Mouse (Mus musculus) MEL-GATA-1-ER (cell line): ENCODE results near the gene Cd276.

ENCODE experiments used
- DNase-seq: peaks from one replicate; pipeline ENCODE4 v3.0.0-alpha.2; 2012; ENCODE audit warnings: low read depth; ENCODE audit errors: extremely low read depth

Gene Cd276

GRCm38 (mm10) chr9:58552083-58552482 is 3.2 kb downstream of the Cd276 start:
- DNase-seq: no peak

- no peak for DNase-seq
Observed at GRCm38 (mm10) chr9:58550928-58551327, 4.3 kb downstream of the Cd276 start.

- no peak for DNase-seq
Observed at GRCm38 (mm10) chr9:58549694-58550093, 5.5 kb downstream of the Cd276 start.

DNA sequence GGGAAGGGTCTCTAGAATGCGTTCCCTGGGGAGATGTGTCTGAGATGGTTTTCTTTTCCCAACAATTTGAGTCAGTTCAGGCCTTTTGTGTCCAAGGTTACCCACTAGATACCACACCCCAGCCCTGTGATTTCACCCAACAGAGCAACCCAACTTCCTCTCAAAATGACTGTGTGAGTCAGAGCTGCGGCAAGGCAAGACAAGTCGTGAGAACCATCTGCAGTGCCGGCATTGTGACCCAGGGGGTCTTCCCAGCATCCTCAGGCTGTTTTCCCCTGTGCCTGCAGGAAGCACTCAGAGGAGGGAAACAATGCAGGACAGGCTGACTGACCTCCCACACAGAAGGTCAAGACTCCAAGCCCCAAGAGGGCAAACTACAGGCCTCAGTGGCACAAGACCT is 6.3 kb downstream of the Cd276 start:
- no peak for DNase-seq

DNA sequence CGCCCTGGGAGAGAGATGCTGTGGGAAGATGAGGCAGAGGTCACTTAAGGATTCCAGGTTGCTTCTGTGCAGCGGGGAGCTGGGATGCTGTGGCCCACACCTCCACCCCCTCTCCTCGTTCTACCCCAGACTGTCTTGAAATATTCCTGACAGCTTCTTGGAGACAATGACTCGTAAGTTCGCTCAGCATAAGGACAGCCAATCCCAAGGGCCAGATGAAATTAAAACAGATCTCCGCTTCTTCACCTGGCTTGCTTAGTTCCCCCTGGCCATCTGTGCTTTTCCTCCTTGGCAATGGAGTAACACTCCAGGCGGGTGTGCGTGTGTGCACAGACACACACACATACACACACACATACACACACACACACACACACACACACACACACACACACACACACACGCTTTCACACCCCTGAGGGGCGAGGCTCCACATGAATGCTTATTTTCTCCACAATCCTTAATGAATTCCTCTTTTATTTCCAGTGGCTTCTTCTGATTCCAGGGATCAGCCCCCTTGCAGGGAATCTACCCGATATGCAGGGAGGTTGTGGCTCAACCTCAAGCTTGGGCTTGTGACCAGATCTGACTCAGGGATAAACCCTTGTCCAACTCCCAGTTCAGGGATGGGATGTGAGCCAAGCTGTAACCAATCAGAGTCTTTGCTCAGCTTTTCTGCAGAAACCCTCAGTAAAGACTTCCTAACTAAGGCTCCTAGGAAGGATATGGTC is 8.4 kb downstream of the Cd276 start:
- no peak for DNase-seq

DNA sequence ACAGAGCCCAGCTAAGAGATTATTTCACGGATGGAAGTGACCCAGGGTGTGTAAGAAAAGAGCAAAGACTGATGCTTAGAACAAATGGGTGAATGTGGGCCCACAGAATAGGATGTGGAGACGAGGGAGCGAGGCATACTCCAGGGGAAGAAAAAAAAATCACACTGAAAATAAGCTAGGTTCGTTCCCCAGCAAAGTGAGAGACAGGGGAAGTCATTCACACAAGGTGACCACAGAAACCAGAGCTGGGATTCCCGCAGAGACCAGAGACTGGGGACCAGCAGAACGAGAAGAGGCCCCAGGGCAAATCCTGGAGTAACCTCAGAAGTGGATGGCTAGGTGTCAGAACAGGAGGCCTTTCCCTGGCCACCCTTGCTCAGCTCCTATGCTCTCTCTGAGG is 9.8 kb downstream of the Cd276 start:
- no peak for DNase-seq

DNA sequence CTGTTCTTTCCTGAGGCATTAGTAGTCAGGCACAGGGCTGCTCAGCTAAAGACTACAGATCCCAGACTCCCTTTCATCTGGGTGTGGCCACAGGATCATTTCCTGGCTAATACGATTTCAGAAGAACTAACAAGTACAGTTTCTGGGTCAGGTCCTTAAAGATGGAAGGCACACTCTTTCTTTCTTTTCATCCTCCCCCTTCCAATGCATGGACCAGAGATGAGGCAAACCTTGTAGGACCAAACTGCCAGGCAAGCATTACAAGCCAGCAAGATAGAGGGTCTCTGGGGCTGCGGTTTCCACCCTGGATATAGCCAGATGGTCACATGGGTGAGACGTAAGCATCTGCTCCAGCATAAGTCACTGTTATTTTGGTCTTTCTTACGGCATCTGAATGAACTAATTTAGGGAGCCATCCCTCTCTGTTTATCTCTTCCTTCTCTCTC is 10.3 kb downstream of the Cd276 start:
- no peak for DNase-seq

DNA sequence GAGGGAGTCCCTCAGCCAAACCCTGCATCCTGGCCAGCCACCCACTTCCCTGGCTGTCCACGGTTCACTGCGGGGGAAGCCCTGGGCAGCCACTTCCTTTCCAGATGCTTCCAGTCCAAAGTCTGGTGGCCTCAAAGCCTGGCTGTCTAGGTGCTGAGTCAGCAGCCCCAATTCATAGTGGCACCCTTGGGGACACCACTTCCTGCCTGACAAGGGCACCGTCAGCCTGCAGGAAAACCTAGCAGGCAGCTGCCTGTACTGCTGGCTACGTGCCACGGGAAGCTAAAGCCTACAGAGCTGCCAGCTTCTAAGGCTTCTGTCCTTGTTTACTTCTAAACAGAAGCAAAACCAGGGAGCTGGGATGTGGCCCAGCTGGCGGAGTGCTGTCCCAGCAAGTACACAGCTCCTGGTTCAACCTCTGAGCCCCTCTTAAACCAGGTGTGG is 13.3 kb downstream of the Cd276 start:
- DNase-seq: no peak

- DNase-seq: peak; percentile 60
Observed at GRCm38 (mm10) chr9:58539886-58540285, 15.4 kb downstream of the Cd276 start.

DNA sequence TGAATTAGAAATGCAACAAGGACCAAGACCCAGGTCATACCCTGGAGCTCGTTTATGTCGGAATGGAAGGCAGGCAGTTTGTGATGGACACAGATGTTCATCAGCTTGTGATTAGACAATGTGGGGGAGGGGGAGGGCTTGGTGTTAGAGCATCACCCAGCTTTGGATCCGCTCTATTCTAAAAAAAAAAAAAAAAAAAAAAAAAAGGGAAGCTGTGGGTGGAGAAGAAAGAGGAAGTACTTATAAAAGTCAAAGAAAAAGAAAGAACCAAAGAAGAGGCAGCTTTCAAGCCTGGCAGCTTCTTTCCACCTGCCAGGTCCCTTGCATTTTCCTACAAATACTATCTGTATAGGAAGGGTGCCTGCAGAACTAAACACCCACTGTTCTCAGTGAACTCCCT is 17.5 kb downstream of the Cd276 start:
- peak; percentile 81 for DNase-seq

GRCm38 (mm10) chr9:58535447-58536134 is 19.6 kb downstream of the Cd276 start:
- no peak for DNase-seq

DNA sequence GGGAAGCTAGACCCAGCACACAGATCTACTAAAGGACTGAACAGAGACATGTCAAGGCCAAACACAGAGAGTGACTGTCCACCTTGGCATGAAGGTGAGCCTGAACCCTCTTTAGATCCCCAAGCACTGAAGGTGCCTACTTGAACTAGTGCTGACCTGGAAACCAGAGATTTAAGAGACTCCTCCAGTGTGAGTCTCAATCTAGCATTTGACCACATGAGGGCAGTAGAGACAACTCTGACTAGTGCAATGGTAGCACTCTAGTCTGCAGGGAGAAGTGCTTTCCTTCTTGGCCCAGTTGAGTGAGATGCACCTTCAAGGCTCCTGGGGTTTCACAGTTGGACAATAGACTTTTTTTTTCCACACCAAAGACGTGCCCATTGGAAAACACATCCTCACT is 20.5 kb downstream of the Cd276 start:
- DNase-seq: peak; percentile 39

DNA sequence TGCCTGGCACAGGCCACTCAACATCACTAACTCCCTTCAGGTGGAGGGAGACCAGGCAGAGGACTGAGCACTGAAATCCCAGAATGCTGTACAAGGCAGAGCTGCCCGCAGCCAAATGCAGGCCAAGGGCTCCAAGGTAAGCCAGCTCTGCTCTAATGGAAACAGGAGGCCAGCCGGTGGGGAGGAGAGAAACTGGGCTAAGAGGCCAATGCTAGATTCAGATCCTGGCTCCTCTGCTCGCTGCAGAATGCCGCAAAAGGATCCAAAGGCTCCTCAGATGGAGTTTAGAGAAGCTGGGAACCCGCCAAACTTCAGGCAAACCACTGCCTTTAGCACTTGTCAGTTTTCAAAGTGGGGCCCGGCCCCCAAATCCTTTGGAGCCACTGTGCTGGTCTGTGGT is 21.9 kb downstream of the Cd276 start:
- DNase-seq: no peak

GRCm38 (mm10) chr9:58532236-58532635 is 23.0 kb downstream of the Cd276 start:
- DNase-seq: no peak

- DNase-seq: no peak
Observed at GRCm38 (mm10) chr9:58530407-58530806, 24.8 kb downstream of the Cd276 start.

- DNase-seq: no peak
Observed at GRCm38 (mm10) chr9:58527841-58528240, 27.4 kb downstream of the Cd276 start.

DNA sequence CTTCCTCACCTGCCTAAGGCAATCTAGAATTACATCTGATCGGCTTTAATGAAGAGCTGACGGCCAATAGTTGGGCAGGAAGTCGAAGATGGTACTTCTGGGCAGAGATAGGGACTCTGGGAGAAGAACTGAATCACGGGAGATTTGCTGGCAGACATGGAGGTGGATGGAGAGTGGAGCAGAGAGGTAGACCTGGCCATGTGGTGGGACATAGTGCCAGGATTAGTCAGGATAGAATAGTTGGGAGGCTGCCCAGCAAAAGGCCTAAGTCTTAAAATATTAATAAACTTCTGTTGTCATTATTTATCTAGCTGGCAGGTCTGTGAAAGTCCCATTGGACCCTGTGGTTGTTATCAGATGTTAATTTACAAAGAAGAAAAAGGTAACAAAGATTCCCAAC is 30.1 kb downstream of the Cd276 start:
- no peak for DNase-seq

- no peak for DNase-seq
Observed at GRCm38 (mm10) chr9:58521883-58522423, 33.3 kb downstream of the Cd276 start.

- DNase-seq: no peak
Observed at GRCm38 (mm10) chr9:58520816-58521581, 34.2 kb downstream of the Cd276 start.

GRCm38 (mm10) chr9:58519953-58520352 is 35.3 kb downstream of the Cd276 start:
- no peak for DNase-seq

- DNase-seq: peak; percentile 25
Observed at GRCm38 (mm10) chr9:58517866-58518750, 37.1 kb downstream of the Cd276 start.
